Comparison of ENCODE assay signal across 10 mouse cellular contexts in genomic region chr5:64959843-64960230, GRCm38 (mm10). TPM values are rescaled to one million over a fixed set of nuclear protein-coding genes. Genes with fewer than 3 reads are reported as not detected.
DNase-seq lines count a peak whose midpoint lies in the region; ATAC-seq and TF ChIP-seq lines count a peak whose summit lies in the region.
"Had no signal": no experiment of that assay in that cellular context is flagged by ENCODE, and none has a peak within 500 bp of the region (broad histone marks: within the 10 kb centered on the region; RNA-seq: fewer than 3 reads in every experiment).

Gene Tlr6, minus strand, starts transcription at chr5:64960097.

- no peaks in the 10 kb centered on the region for H3K36me3 ChIP-seq in heart, embryonic 11.5 days (ENCODE audit: control insufficient read depth, insufficient read depth, low read length)
- no peaks in the 10 kb centered on the region for H3K36me3 ChIP-seq in E14TG2a.4 (ENCODE audit: insufficient read depth, low read length)
- no peaks in the 10 kb centered on the region for H3K36me3 ChIP-seq in kidney, embryonic 14.5 days (ENCODE audit: control insufficient read depth, insufficient read depth, low read length)
- H3K36me3 ChIP-seq in forebrain, embryonic 14.5 days (ENCODE audit: control insufficient read depth, insufficient read depth, low read length) = no peaks in the 10 kb centered on the region
- H3K36me3 ChIP-seq: embryonic facial prominence, embryonic 13.5 days; liver, embryonic 13.5 days had no signal

- H3K9ac ChIP-seq in heart, embryonic 11.5 days (ENCODE audit: low read depth, low read length) = no peak within 1 kb of the TSS
- no peak within 1 kb of the TSS for H3K9ac ChIP-seq in kidney, embryonic 14.5 days (ENCODE audit: low read depth, low read length)
- no peak within 1 kb of the TSS for H3K9ac ChIP-seq in forebrain, embryonic 14.5 days (ENCODE audit: low read length)
- H3K9ac ChIP-seq: embryonic facial prominence, embryonic 13.5 days; liver, embryonic 13.5 days had no signal

- no peak within 1 kb of the TSS for H3K27ac ChIP-seq in heart, embryonic 11.5 days (ENCODE audit: low read depth, low read length)
- no peak within 1 kb of the TSS for H3K27ac ChIP-seq in kidney, embryonic 14.5 days (ENCODE audit: low read depth, low read length)
- no peak within 1 kb of the TSS for H3K27ac ChIP-seq in forebrain, embryonic 14.5 days (ENCODE audit: low read depth, low read length)
- H3K27ac ChIP-seq: embryonic facial prominence, embryonic 13.5 days; liver, embryonic 13.5 days had no signal

- ATAC-seq in heart, embryonic 11.5 days (replicated peaks; ENCODE audit: insufficient number of reproducible peaks, low FRiP score, low TSS enrichment) = no peak
- no peak for ATAC-seq in kidney, embryonic 14.5 days (ENCODE audit: low FRiP score, low TSS enrichment)
- ATAC-seq in forebrain, embryonic 14.5 days = no peak

- H3K27me3 ChIP-seq in heart, embryonic 11.5 days (ENCODE audit: control insufficient read depth, insufficient read depth, low read length) = no peaks in the 10 kb centered on the region
- no peaks in the 10 kb centered on the region for H3K27me3 ChIP-seq in E14TG2a.4 (ENCODE audit: insufficient read depth, low read length)
- H3K27me3 ChIP-seq in kidney, embryonic 14.5 days (ENCODE audit: control insufficient read depth, insufficient read depth, low read length) = no peaks in the 10 kb centered on the region
- H3K27me3 ChIP-seq in forebrain, embryonic 14.5 days (replicated peaks; ENCODE audit: control insufficient read depth, insufficient read depth, low read length) = no peaks in the 10 kb centered on the region
- H3K27me3 ChIP-seq: embryonic facial prominence, embryonic 13.5 days; liver, embryonic 13.5 days had no signal

- no peaks in the 10 kb centered on the region for H3K9me3 ChIP-seq in heart, embryonic 11.5 days (replicated peaks; ENCODE audit: control insufficient read depth, low read length)
- H3K9me3 ChIP-seq in E14TG2a.4 (ENCODE audit: low read length) = no peaks in the 10 kb centered on the region
- H3K9me3 ChIP-seq in kidney, embryonic 14.5 days (ENCODE audit: control insufficient read depth, low read length) = no peaks in the 10 kb centered on the region
- no peaks in the 10 kb centered on the region for H3K9me3 ChIP-seq in forebrain, embryonic 14.5 days (replicated peaks; ENCODE audit: control insufficient read depth, low read length)
- H3K9me3 ChIP-seq: embryonic facial prominence, embryonic 13.5 days; liver, embryonic 13.5 days had no signal

- 73% methylated on average over 13 of the region's 13 CpGs for WGBS in heart, embryonic 11.5 days (ENCODE audit: insufficient replicate concordance)
- WGBS in kidney, embryonic 14.5 days = 79% methylated on average over 13 of the region's 13 CpGs
- 86% methylated on average over 13 of the region's 13 CpGs for WGBS in forebrain, embryonic 14.5 days

- no peaks in the 10 kb centered on the region for H3K4me1 ChIP-seq in heart, embryonic 11.5 days (ENCODE audit: control insufficient read depth, insufficient read depth, low read length)
- H3K4me1 ChIP-seq in E14TG2a.4 (replicated peaks; ENCODE audit: low read depth, low read length) = no peaks in the 10 kb centered on the region
- H3K4me1 ChIP-seq in kidney, embryonic 14.5 days (ENCODE audit: control insufficient read depth, insufficient read depth, low read length) = no peaks in the 10 kb centered on the region
- H3K4me1 ChIP-seq in forebrain, embryonic 14.5 days (ENCODE audit: control insufficient read depth, insufficient read depth, low read length) = no peaks in the 10 kb centered on the region
- H3K4me1 ChIP-seq: embryonic facial prominence, embryonic 13.5 days; liver, embryonic 13.5 days had no signal

- no peak within 1 kb of the TSS for H3K4me2 ChIP-seq in heart, embryonic 11.5 days
- H3K4me2 ChIP-seq in kidney, embryonic 14.5 days (replicated peaks; ENCODE audit: low read depth, low read length) = peak within 1 kb of the TSS; percentile 12; the same call in 1 of the 2 replicates
- H3K4me2 ChIP-seq in forebrain, embryonic 14.5 days (ENCODE audit: low read length) = no peak within 1 kb of the TSS
- H3K4me2 ChIP-seq: embryonic facial prominence, embryonic 13.5 days; liver, embryonic 13.5 days had no signal

- TF ChIP-seq CTCF in E14TG2a.4 (conservative IDR thresholded peaks at IDR 0.05; ENCODE audit: low read length) = peak; percentile 21

- no peak within 1 kb of the TSS for H3K4me3 ChIP-seq in heart, embryonic 11.5 days (ENCODE audit: low read depth, low read length)
- H3K4me3 ChIP-seq in E14TG2a.4 (replicated peaks; ENCODE audit: low read length) = no peak within 1 kb of the TSS
- H3K4me3 ChIP-seq in kidney, embryonic 14.5 days (ENCODE audit: low read length) = no peak within 1 kb of the TSS
- no peak within 1 kb of the TSS for H3K4me3 ChIP-seq in forebrain, embryonic 14.5 days (ENCODE audit: low read depth, low read length)
- H3K4me3 ChIP-seq: embryonic facial prominence, embryonic 13.5 days; liver, embryonic 13.5 days had no signal

- peak; percentile 74 for DNase-seq in heart, adult 8-10 months (ENCODE audit: low spot score)
- DNase-seq in cerebellum, postnatal 10 days = peak; percentile 70 to 75
- DNase-seq in lung, postnatal 36 days = peak; percentile 83
- peak; percentile 51 for DNase-seq in thymus, postnatal 0 days (ENCODE audit: low spot score)
- DNase-seq in forebrain, embryonic 14.5 days (ENCODE audit: low spot score) = no peak
- DNase-seq: liver, embryonic 13.5 days had no signal

RNA-seq across cellular contexts. Expression of gene Tlr6, which starts in this region (rescaled TPM):
- total RNA-seq in heart, adult 8-10 months (2022) = under 1 TPM; 0.46 to 0.91 (median 0.71) TPM
- polyA plus RNA-seq in heart, embryonic 11.5 days (2014; fragmentation: Nextera tagmentation; extraction: Ambion mirVana) = 0.38 and 0.76 TPM in 2 replicates
- polyA plus RNA-seq in kidney, embryonic 14.5 days (2014; fragmentation: Nextera tagmentation; extraction: Ambion mirVana) = 0.49 and 0.86 TPM in 2 replicates
- 1.0 and 1.1 TPM in 2 replicates for polyA plus RNA-seq in thymus, postnatal 0 days (2015; fragmentation: Nextera tagmentation; extraction: Ambion mirVana)
- 0.38 and 0.48 TPM in 2 replicates for polyA plus RNA-seq in forebrain, embryonic 14.5 days (2014; fragmentation: Nextera tagmentation; extraction: Ambion mirVana)

Comparison
In these comparisons a context has a peak if more than half of its experiments do, and no peak if none do; other contexts are left out.
1. Peak in DNase-seq in heart, adult 8-10 months; RNA of the gene not detected or under 1 TPM.